Comparison of ENCODE assay signal across 8 mouse cellular contexts in genomic region chr6:59024164-59024724, GRCm38 (mm10). TPM values are rescaled to one million over a fixed set of nuclear protein-coding genes. Genes with fewer than 3 reads are reported as not detected.
DNase-seq lines count a peak whose midpoint lies in the region.

Fam13a (minus strand) TSS chr6:59024549.

- H3K27ac ChIP-seq in macrophage = no peak within 1 kb of the TSS

- peak; percentile 88 for DNase-seq in adrenal gland, postnatal 10 days
- DNase-seq in embryo, embryonic 10.5 days (ENCODE audit: low spot score) = peak; percentile 94
- peak; percentile 83 for DNase-seq in gastrocnemius, postnatal 14 days
- DNase-seq in induced T-regulatory cell, adult 2 months (ENCODE audit: low read depth) = peak; percentile 4
- DNase-seq in left cerebral cortex, adult 8-10 months (ENCODE audit: low spot score in 2 of 2) = peak; percentile 61 to 83
- peak; percentile 81 to 83 for DNase-seq in right cerebral cortex, adult 2 months (ENCODE audit: low spot score in 2 of 2)
- peak; percentile 92 for DNase-seq in yolk sac, embryonic 10.5 days (ENCODE audit: low spot score)

- intact Hi-C loops in gastrocnemius, postnatal 14 days (cut with DNase I; ENCODE audit: low total_unique reads) = loop anchor here (5.0 kb wide), 1 partner anchor 158 kb away; no protein-coding TSS in a partner anchor

- 3% methylated on average over 16 of the region's 16 CpGs for WGBS in macrophage (ENCODE audit: missing documents)

- H3K36me3 ChIP-seq in macrophage (ENCODE audit: inconsistent target) = no peaks in the 10 kb centered on the region

- no peaks in the 10 kb centered on the region for H3K79me2 ChIP-seq in macrophage (ENCODE audit: inconsistent target)

- peak within 1 kb of the TSS; percentile 30 for H3K4me3 ChIP-seq in macrophage (ENCODE audit: inconsistent target)

RNA-seq across cellular contexts. Expression of gene Fam13a, which starts in this region (rescaled TPM):
- 100 to 1,000 TPM; 110 to 111 TPM for total RNA-seq in adrenal gland, postnatal 10 days (2021)
- total RNA-seq in gastrocnemius, postnatal 14 days (2021) = 1 to 10 TPM; 7.7 to 8.5 TPM
- 10 to 100 TPM; 14.7 to 17.0 (median 15.9) TPM for total RNA-seq in left cerebral cortex, adult 8-10 months (2022)
- 1 to 10 TPM in 13 of 26 experiments, under 1 TPM in 11, not detected in 2; 0.08 to 5.4 (median 1.1) TPM for total RNA-seq in macrophage (2018; cell fraction: chromatin; rRNA removed)
- total RNA-seq in macrophage (2018; cell fraction: cytosol; rRNA removed) = 1 to 10 TPM in 3 of 26 experiments, under 1 TPM in 23; 0.19 to 1.4 (median 0.40) TPM
- total RNA-seq in macrophage (2018; cell fraction: nucleus; rRNA removed) = 1 to 10 TPM in 9 of 26 experiments, under 1 TPM in 17; 0.06 to 3.2 (median 0.41) TPM
- polyA plus RNA-seq in macrophage (2018) = 0.44 to 0.75 TPM (median 0.71 TPM) in 3 replicates

Comparison
In these comparisons a context has a peak if more than half of its experiments do, and no peak if none do; other contexts are left out.
1. RNA of gene Fam13a (total RNA-seq): 110 to 111 TPM in adrenal gland, postnatal 10 days; 14.7 to 17.0 TPM in left cerebral cortex, adult 8-10 months and 7.7 to 8.5 TPM in gastrocnemius, postnatal 14 days; every median in the first group is over 4 times any median in the second.
2. DNase-seq: peak in every context shown above with its lines; median percentile 94 in embryo, embryonic 10.5 days; 92 in yolk sac, embryonic 10.5 days; 88 in adrenal gland, postnatal 10 days; 83 in gastrocnemius, postnatal 14 days; 82 in right cerebral cortex, adult 2 months; 72 in left cerebral cortex, adult 8-10 months; 4 in induced T-regulatory cell, adult 2 months.